Mouse (Mus musculus) stomach, embryonic 16.5 days (tissue): ENCODE results near the gene Cdhr4. TPM values are rescaled to one million over a fixed set of nuclear protein-coding genes. Genes with fewer than 3 reads are reported as not detected.

ENCODE experiments used
- ATAC-seq: fragments of 200-750 bp; cut with Nextera tagmentation; 2 replicates; pipeline ENCODE4 v1.8.0; 2017; ENCODE audit warnings: moderate number of reproducible peaks, moderate TSS enrichment; ENCODE audit not compliant: insufficient read depth, low FRiP score
- H3K27ac ChIP-seq: fragments of 300-500 bp; sonication (generic); 2 replicates; pipeline ENCODE4 v1.5.1; 2014; ENCODE audit warnings: low read length
- H3K27me3 ChIP-seq: fragments of 300-500 bp; sonication (generic); 2 replicates; pipeline ENCODE4 v1.6.1; 2014; ENCODE audit warnings: low read length, control low read depth, mixed read lengths; ENCODE audit not compliant: control insufficient read depth, insufficient read depth
- H3K36me3 ChIP-seq: fragments of 300-500 bp; sonication (generic); 2 replicates; pipeline ENCODE4 v1.6.1; 2014; ENCODE audit warnings: low read length; ENCODE audit not compliant: control insufficient read depth, insufficient read depth
- H3K4me1 ChIP-seq: fragments of 300-500 bp; sonication (generic); 2 replicates; pipeline ENCODE4 v1.6.1; 2014; ENCODE audit warnings: low read length, control low read depth, mixed read lengths; ENCODE audit not compliant: control insufficient read depth, insufficient read depth
- H3K4me2 ChIP-seq: fragments of 300-500 bp; sonication (generic); 2 replicates; pipeline ENCODE4 v1.6.1; 2014; ENCODE audit warnings: low read depth, low read length, mixed read lengths
- H3K4me3 ChIP-seq: fragments of 300-500 bp; sonication (generic); replicated peaks from 2 replicates; pipeline ENCODE4 v1.5.1; 2014; ENCODE audit warnings: mild to moderate bottlenecking, low read length
- H3K9ac ChIP-seq: fragments of 300-500 bp; sonication (generic); 2 replicates; pipeline ENCODE4 v1.6.1; 2014; ENCODE audit warnings: low read length
- H3K9me3 ChIP-seq: fragments of 300-500 bp; sonication (generic); replicated peaks from 2 replicates; pipeline ENCODE4 v1.6.1; 2016; ENCODE audit warnings: low read length, control low read depth; ENCODE audit not compliant: control insufficient read depth
- WGBS: fragments of 180-500 bp; shearing (Covaris S2); extraction: QIAGEN DNeasy Blood & Tissue Kit; methylation state at CpG from one replicate; pipeline ENCODE4 v1.1.7; 2014; 5-methylcytosine and 5-hydroxymethylcytosine counted together
- polyA plus RNA-seq: library from polyadenylated mRNA; unstranded; fragments of >200 nt; fragmentation: Nextera tagmentation; extraction: Ambion mirVana; gene quantifications from 2 replicates; pipeline ENCODE4 v1.2.1, GENCODE M21; 2015

Gene Cdhr4
- polyA plus RNA-seq, 1 experiment from 2014 or later: 12.7 TPM

DNA sequence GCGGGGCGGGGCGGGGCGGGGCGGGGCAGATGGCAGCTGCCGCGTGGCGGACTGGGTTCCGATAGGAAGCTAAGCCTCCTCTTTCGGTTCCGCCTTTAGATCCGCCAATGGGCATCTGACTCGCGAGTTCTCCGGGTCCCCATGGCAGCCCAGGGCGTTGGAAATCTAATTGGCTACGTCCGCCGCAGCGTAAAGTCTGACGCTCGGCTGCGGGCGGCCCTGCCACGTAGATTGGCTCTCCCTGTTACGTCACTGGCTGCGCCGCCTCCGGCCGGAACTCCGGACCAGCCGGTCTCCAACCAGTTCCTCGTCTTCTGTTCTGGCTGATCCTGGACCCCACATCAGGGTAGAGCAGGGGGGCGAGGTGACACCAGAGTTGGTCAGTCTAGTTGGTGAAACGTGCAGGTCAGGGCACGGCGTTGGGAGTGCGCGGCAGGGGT, 56.7 kb downstream of the Cdhr4 start, which contains the start of gene Gmppb:
TSS of gene Gmppb (plus strand) at position 227 of the 440 bp plus-strand sequence.
- H3K9ac ChIP-seq: peak within 1 kb of the TSS; percentile 89
- H3K4me2 ChIP-seq: peak within 1 kb of the TSS; percentile 88
- H3K27me3 ChIP-seq: no peaks in the 10 kb centered on the region
- peaks cover 31% of the 10 kb centered on the region for H3K4me1 ChIP-seq
- H3K4me3 ChIP-seq: peak within 1 kb of the TSS; percentile 91
- under 1% methylated on average over 36 of the region's 39 CpGs for WGBS
- H3K9me3 ChIP-seq: no peaks in the 10 kb centered on the region
- ATAC-seq: peak; percentile 93
- peaks cover 29% of the 10 kb centered on the region for H3K36me3 ChIP-seq
- peak within 1 kb of the TSS; percentile 86 for H3K27ac ChIP-seq

Other genes with a start within 250 kb of the Cdhr4 start
- 183 and 187 TPM in 2 replicates for gene Rbm5, start 221.5 kb upstream of the Cdhr4 start, polyA plus RNA-seq
- 63.7 and 71.2 TPM in 2 replicates for gene Rbm6, start 119.3 kb upstream of the Cdhr4 start, polyA plus RNA-seq
- gene Mon1a, start 104.3 kb upstream of the Cdhr4 start, polyA plus RNA-seq: 23.2 and 26.7 TPM in 2 replicates
- 15.8 and 17.9 TPM in 2 replicates for gene Mst1r, start 85.6 kb upstream of the Cdhr4 start, polyA plus RNA-seq
- not detected in 2 replicates for gene Actl11, start 64.0 kb upstream of the Cdhr4 start, polyA plus RNA-seq
- 2.6 and 2.9 TPM in 2 replicates for gene Camkv, start 56.8 kb upstream of the Cdhr4 start, polyA plus RNA-seq
- gene Traip, start 42.4 kb upstream of the Cdhr4 start, polyA plus RNA-seq: 16.4 and 20.4 TPM in 2 replicates
- 34.8 and 40.0 TPM in 2 replicates for gene Uba7, start 17.0 kb upstream of the Cdhr4 start, polyA plus RNA-seq
- 5.9 and 7.5 TPM in 2 replicates for gene Gm20661, start 9.4 kb upstream of the Cdhr4 start, polyA plus RNA-seq
- 42.6 and 42.7 TPM in 2 replicates for gene Inka1, start 6.6 kb upstream of the Cdhr4 start, polyA plus RNA-seq
- 0.52 and 0.67 TPM in 2 replicates for gene Gm20662, start 3.9 kb downstream of the Cdhr4 start, polyA plus RNA-seq
- 50.5 and 50.6 TPM in 2 replicates for gene Ip6k1, start 10.0 kb downstream of the Cdhr4 start, polyA plus RNA-seq
- 49.3 and 56.1 TPM in 2 replicates for gene Gmppb, start 56.7 kb downstream of the Cdhr4 start, polyA plus RNA-seq
- 3.9 and 4.5 TPM in 2 replicates for gene Amigo3, start 60.7 kb downstream of the Cdhr4 start, polyA plus RNA-seq
- 7.8 and 8.7 TPM in 2 replicates for gene Mst1, start 87.9 kb downstream of the Cdhr4 start, polyA plus RNA-seq
- gene Rnf123, start 90.8 kb downstream of the Cdhr4 start, polyA plus RNA-seq: 31.2 and 32.8 TPM in 2 replicates
- gene Apeh, start 102.1 kb downstream of the Cdhr4 start, polyA plus RNA-seq: 75.1 and 82.7 TPM in 2 replicates
- 2.9 and 3.2 TPM in 2 replicates for gene Bsn, start 197.9 kb downstream of the Cdhr4 start, polyA plus RNA-seq